Mouse (Mus musculus) CH12.LX (cell line): ENCODE measurements around the gene Smc2. TPM values are rescaled to one million over a fixed set of nuclear protein-coding genes. Genes with fewer than 3 reads are reported as not detected.
"Not testable (repeated sequence)": the region's sequence is repeated elsewhere in the genome, so short reads cannot be mapped to it uniquely, and the experiment has no call there.

Experiments
- DNase-seq: peaks from one replicate; pipeline ENCODE4 v3.0.0-alpha.2; 2013; ENCODE audit errors: extremely low read depth
- H3K27ac ChIP-seq: 2 replicates; pipeline ENCODE4 v1.5.1; 2012; ENCODE audit warnings: low read depth, mild to moderate bottlenecking, control low read depth, moderate library complexity; ENCODE audit not compliant: insufficient read depth
- H3K27me3 ChIP-seq: replicated peaks from 2 replicates; pipeline ENCODE3; 2012; ENCODE audit warnings: inconsistent platforms
- H3K36me3 ChIP-seq, 2 experiments: replicated peaks in 1 of 2; 2 replicates each; pipeline versions ENCODE3 to v1.6.1; 2012; ENCODE audit warnings: inconsistent platforms in 1 of 2, low read length in 1 of 2, mild to moderate bottlenecking in 1 of 2, mixed read lengths in 1 of 2, moderate library complexity in 1 of 2; ENCODE audit not compliant: control insufficient read depth in 1 of 2, insufficient read depth in 1 of 2
- H3K4me1 ChIP-seq, 2 experiments: 2 replicates each; pipeline ENCODE4 v1.6.1; 2012; ENCODE audit warnings: inconsistent platforms in 1 of 2, moderate library complexity in 1 of 2; ENCODE audit not compliant: insufficient read depth in 2 of 2, control insufficient read depth in 1 of 2
- H3K4me2 ChIP-seq: 2 replicates; pipeline ENCODE4 v1.6.1; 2012; ENCODE audit warnings: low read depth, mild to moderate bottlenecking, control low read depth; ENCODE audit not compliant: poor library complexity, insufficient read depth, severe bottlenecking
- H3K4me3 ChIP-seq, 3 experiments: fragments of 150-350 bp in 1 of 3; sonication (generic) in 1 of 3; replicated peaks in 1 of 3; 2 replicates each; pipeline versions ENCODE3 to v1.5.1; 2011 to 2012; ENCODE audit warnings: low read depth in 2 of 3, low read length in 2 of 3, mild to moderate bottlenecking in 2 of 3, moderate library complexity in 2 of 3, control low read depth in 1 of 3, improper control_type of control experiment in 1 of 3, inconsistent platforms in 1 of 3, mixed read lengths in 1 of 3; ENCODE audit not compliant: poor library complexity in 1 of 3
- H3K79me2 ChIP-seq: replicated peaks from 2 replicates; pipeline ENCODE4 v1.6.1; 2012; ENCODE audit warnings: mild to moderate bottlenecking, moderate library complexity; ENCODE audit not compliant: control insufficient read depth, poor library complexity, insufficient read depth, severe bottlenecking; ENCODE audit errors: extremely low read depth
- H3K9ac ChIP-seq: 2 replicates; pipeline ENCODE4 v1.6.1; 2012; ENCODE audit warnings: low read depth, mild to moderate bottlenecking, control low read depth, moderate library complexity; ENCODE audit not compliant: insufficient read depth
- H3K9me3 ChIP-seq: replicated peaks from 2 replicates; pipeline ENCODE3; 2012; ENCODE audit warnings: low read length, inconsistent platforms, mixed read lengths
- CHD2 ChIP-seq: IDR thresholded peaks from 2 replicates; pipeline ENCODE4 v1.6.1; 2011; ENCODE audit warnings: low read length, improper control_type of control experiment
- JUN ChIP-seq: IDR thresholded peaks from 2 replicates; pipeline ENCODE4 v1.6.1; 2011; ENCODE audit warnings: low read depth, mild to moderate bottlenecking, low read length, improper control_type of control experiment, moderate library complexity; ENCODE audit not compliant: insufficient read depth
- JUND ChIP-seq: conservative IDR thresholded peaks from 2 replicates; pipeline ENCODE4 v1.6.1; 2011; ENCODE audit warnings: low read depth, low read length, improper control_type of control experiment
- MYC ChIP-seq: IDR thresholded peaks from 2 replicates; pipeline ENCODE4 v1.6.1; 2011; ENCODE audit warnings: low read depth, mild to moderate bottlenecking, improper control_type of control experiment, low read length
- RCOR1 ChIP-seq: conservative IDR thresholded peaks from 2 replicates; pipeline ENCODE4 v1.6.1; 2012; ENCODE audit warnings: low read depth, mild to moderate bottlenecking, inconsistent platforms, low read length, improper control_type of control experiment
- TBP ChIP-seq: conservative IDR thresholded peaks from 2 replicates; pipeline ENCODE4 v1.6.1; 2011; ENCODE audit warnings: low read depth, low read length, improper control_type of control experiment
- UBTF ChIP-seq: IDR thresholded peaks from 2 replicates; pipeline ENCODE4 v1.6.1; 2012; ENCODE audit warnings: low read depth, mild to moderate bottlenecking, inconsistent platforms, low read length, improper control_type of control experiment, moderate library complexity
- USF1 ChIP-seq: IDR thresholded peaks from 2 replicates; pipeline ENCODE4 v1.6.1; 2014; ENCODE audit warnings: low read depth, mild to moderate bottlenecking, inconsistent platforms, low read length, improper control_type of control experiment
- dilution Hi-C: fragments of 300-500 bp; cut with MboI; formaldehyde crosslinking; loops from 2 replicates; pipeline ENCODE4 v1.14.3; 2020; ENCODE audit warnings: low sequenced_read_pairs; ENCODE audit not compliant: extremely low pct_unique_long_range_greater_than_20kb, extremely low pct_ligation_motif_present
- in situ Hi-C: fragments of 300-500 bp; cut with MboI; formaldehyde crosslinking; loops from 3 replicates; pipeline ENCODE4 v1.14.3; 2019; ENCODE audit warnings: low sequenced_read_pairs, low pct_ligation_motif_present, low pct_unique_long_range_greater_than_20kb, mixed read lengths
- polyA plus RNA-seq: library from polyadenylated mRNA; unstranded; fragments of >175 nt; gene quantifications from 2 replicates; pipeline ENCODE4 v1.2.1, GENCODE M21; 2012; ENCODE audit warnings: low read depth; ENCODE audit not compliant: insufficient read length
- total RNA-seq, 2 experiments: library from RNA; depleted of rRNA; stranded (reverse); fragments of 300-350 nt in 1 of 2; fragments of >200 nt in 1 of 2; gene quantifications; 2 replicates each; pipeline ENCODE4 v1.2.3; 2012 to 2014

Gene Smc2
- total and polyA plus RNA-seq, 3 experiments, result 60.3 to 79.7 (median 71.0) TPM

- no peak overlapping the region for H3K9ac ChIP-seq
- no peaks in the 10 kb centered on the region for H3K79me2 ChIP-seq
- H3K27me3 ChIP-seq, result no peaks in the 10 kb centered on the region
- H3K4me1 ChIP-seq, result no peaks in the 10 kb centered on the region
- in situ Hi-C loops (no loop called here), dilution Hi-C loops (no loop called here)
- H3K36me3 ChIP-seq, result no peaks in the 10 kb centered on the region
- H3K27ac ChIP-seq, result no peak overlapping the region
- no peaks in the 10 kb centered on the region for H3K9me3 ChIP-seq
- H3K4me3 ChIP-seq, result no peak overlapping the region
- TF ChIP-seq TBP, result no peak
- no peak overlapping the region for H3K4me2 ChIP-seq
- no peak for DNase-seq
Measured at GRCm38 (mm10) chr4:52423653-52424052, 15.4 kb upstream of the Smc2 start.

- no peak overlapping the region for H3K4me2 ChIP-seq
- no peak overlapping the region for H3K9ac ChIP-seq
- H3K27ac ChIP-seq, result no peak overlapping the region
- TF ChIP-seq JUN (no peak), USF1 (no peak), RCOR1 (no peak), JUND (no peak), MYC (no peak), UBTF (no peak), CHD2 (no peak)
- H3K4me1 ChIP-seq, result no peaks in the 10 kb centered on the region
- in situ Hi-C loops (no loop called here), dilution Hi-C loops (no loop called here)
- H3K79me2 ChIP-seq, result no peaks in the 10 kb centered on the region
- H3K4me3 ChIP-seq, result no peak overlapping the region
- DNase-seq, result no peak
- H3K36me3 ChIP-seq, result no peaks in the 10 kb centered on the region
- no peaks in the 10 kb centered on the region for H3K9me3 ChIP-seq
- H3K27me3 ChIP-seq, result no peaks in the 10 kb centered on the region
Measured at GRCm38 (mm10) chr4:52429310-52430198, 9.5 kb upstream of the Smc2 start.

DNA sequence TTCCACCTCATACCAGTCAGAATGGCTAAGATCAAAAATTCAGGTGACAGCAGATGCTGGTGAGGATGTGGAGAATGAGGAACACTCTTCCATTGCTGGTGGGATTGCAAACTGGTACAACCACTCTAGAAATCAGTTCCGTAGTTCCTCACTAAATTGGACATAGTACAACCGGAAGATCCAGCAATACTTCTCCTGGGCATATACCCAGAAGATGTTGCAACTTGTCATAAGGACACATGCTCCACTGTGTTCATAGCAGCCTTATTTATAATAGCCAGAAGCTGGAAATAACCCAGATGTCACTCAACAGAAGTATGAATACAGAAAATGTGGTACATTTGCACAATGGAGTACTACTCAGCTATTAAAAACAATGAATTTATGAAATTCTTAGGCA is 3.5 kb upstream of the Smc2 start:
- DNase-seq, dilution Hi-C loops, H3K4me2 ChIP-seq, H3K36me3 ChIP-seq, H3K4me1 ChIP-seq, H3K27me3 ChIP-seq, H3K4me3 ChIP-seq, in situ Hi-C loops, H3K27ac ChIP-seq, H3K9me3 ChIP-seq, H3K9ac ChIP-seq: not testable (repeated sequence)
- H3K79me2 ChIP-seq, result peaks cover 11% of the 10 kb centered on the region
